Mouse (Mus musculus): ENCODE data around the gene Setdb1. TPM values are rescaled to one million over a fixed set of nuclear protein-coding genes. Genes with fewer than 3 reads are reported as not detected.
A peak's percentile ranks its signal among the peaks of the same experiment; 100 is the strongest.
"Not testable (repeated sequence)": the region's sequence is repeated elsewhere in the genome, so short reads cannot be mapped to it uniquely, and the experiment has no call there.

Setdb1 gene
- polyA plus RNA-seq, 1 experiment from 2014 or later = 52.0 TPM

DNA sequence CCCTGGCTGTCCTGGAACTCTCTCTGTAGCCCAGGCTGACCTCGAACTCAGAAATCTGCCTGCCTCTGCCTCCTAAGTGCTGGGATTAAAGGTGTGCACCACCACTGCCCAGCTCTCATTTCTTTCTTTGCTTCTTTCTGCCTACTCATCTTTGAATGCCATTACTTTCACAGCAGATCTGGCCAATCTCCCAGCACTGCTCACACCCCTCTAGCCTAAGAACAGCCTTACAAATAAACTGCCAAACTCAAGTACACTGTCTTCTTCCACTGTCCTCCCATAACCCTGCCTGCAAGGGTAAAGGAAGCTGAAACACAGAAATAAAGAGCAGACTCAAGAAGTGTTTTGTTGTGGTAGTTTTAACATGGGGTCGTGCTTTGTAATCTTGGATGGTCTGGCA is 744 bp upstream of the Setdb1 start:
- no peak overlapping the region for H3K9ac ChIP-seq
- no peaks in the 10 kb centered on the region for H3K4me1 ChIP-seq (ENCODE audit: insufficient read depth)
- no peak for DNase-seq
- WGBS = 84% methylated on average over 2 of the region's 2 CpGs
- no peak for ATAC-seq (ENCODE audit: insufficient read depth)
- no peak overlapping the region for H3K27ac ChIP-seq (ENCODE audit: low read depth)
- H3K9me3 ChIP-seq (ENCODE audit: low read depth, low read length) = no peaks in the 10 kb centered on the region
- H3K36me3 ChIP-seq (ENCODE audit: insufficient read depth) = peaks cover 12% of the 10 kb centered on the region
- TF ChIP-seq CTCF (IDR thresholded peaks at IDR 0.05; ENCODE audit: low read depth) = no peak
- no peaks in the 10 kb centered on the region for H3K27me3 ChIP-seq (ENCODE audit: insufficient read depth, low read length)
- H3K4me2 ChIP-seq = no peak overlapping the region
- no peak overlapping the region for H3K4me3 ChIP-seq (ENCODE audit: low read depth, low read length)

DNA sequence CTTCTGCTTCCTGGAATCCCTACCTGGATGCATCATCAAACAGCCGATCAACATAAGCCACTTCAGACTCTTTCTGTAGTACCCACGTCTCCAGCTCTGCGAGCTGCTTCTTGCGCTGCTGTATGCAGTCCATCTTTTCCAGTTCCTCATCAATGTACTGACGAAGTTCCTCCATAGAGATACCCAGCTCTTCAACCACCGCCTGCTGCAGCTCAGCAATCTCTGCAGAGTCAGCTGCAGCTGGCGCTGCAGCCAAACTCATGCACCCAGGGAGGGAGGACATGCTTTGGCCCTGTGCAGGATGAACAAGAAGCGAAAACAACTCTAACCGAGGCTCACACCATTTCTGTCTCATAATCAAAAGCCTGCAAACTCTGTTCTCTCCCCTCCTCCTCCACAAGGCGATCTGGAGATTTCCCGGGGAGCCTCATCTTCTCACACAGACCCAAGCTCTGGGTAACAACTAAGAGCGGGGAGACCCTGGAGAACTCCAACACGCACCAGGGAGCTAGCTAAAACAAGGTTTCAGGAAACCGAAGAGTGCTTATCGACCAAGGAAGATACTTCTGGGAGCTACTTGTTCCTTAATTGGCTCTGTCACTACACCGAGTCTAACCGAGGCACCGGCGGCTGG is 974 bp downstream of the Setdb1 start:
- not testable (repeated sequence) for H3K4me1 ChIP-seq (ENCODE audit: insufficient read depth); H3K27ac ChIP-seq (ENCODE audit: low read depth); H3K9me3 ChIP-seq (ENCODE audit: low read depth, low read length); DNase-seq; ATAC-seq (ENCODE audit: insufficient read depth); H3K27me3 ChIP-seq (ENCODE audit: insufficient read depth, low read length)
- Histone ChIP-seq H3K36me3 (ENCODE audit: insufficient read depth) (peaks cover 20% of the 10 kb centered on the region), H3K9ac (peak overlapping the region; percentile 52; the same call in 1 of the 2 replicates), H3K4me3 (ENCODE audit: low read depth, low read length) (peak overlapping the region; percentile 46), H3K4me2 (peak overlapping the region; percentile 44)
- WGBS = 36% methylated on average over 7 of the region's 19 CpGs

DNA sequence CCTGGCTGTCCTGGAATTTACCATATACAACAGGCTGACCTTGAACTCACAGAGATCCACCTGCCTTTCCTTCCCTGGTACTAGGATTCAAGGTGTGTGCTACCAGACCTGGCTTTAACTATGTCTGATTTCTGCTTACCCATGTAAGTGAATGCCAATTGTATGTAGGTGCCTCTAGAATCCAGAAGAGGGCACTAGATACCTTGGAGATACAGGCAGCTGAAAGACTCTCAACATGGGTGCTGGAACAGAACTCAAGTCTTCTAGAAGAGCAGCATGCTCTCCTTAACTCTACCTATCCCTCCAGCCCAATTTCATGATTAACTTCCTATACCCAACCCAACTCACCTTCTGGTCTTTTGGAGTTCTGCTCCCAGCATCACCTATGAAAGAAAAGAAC is 7.5 kb downstream of the Setdb1 start:
- Histone ChIP-seq H3K9ac (no peak overlapping the region), H3K27me3 (ENCODE audit: insufficient read depth, low read length) (no peaks in the 10 kb centered on the region)

DNA sequence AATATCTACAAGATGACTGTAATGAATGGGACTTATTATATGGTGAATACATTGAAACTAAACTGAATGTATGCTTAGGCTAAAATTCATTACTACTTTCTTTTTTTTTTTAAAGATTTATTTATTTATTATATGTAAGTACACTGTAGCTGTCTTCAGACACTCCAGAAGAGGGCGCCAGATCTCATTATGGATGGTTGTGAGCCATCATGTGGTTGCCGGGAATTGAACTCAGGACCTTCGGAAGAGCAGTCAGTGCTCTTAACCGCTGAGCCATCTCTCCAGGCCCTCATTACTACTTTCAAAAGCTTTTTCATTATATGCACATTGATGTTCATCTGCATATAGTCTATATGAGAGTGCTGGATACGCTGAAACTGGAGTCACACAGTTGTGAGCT is 8.7 kb downstream of the Setdb1 start:
- not testable (repeated sequence) for H3K27me3 ChIP-seq (ENCODE audit: insufficient read depth, low read length); H3K4me2 ChIP-seq; H3K9me3 ChIP-seq (ENCODE audit: low read depth, low read length); H3K9ac ChIP-seq; H3K4me3 ChIP-seq (ENCODE audit: low read depth, low read length); H3K27ac ChIP-seq (ENCODE audit: low read depth); ATAC-seq (ENCODE audit: insufficient read depth); H3K4me1 ChIP-seq (ENCODE audit: insufficient read depth); DNase-seq
- H3K36me3 ChIP-seq (ENCODE audit: insufficient read depth) = peaks cover 78% of the 10 kb centered on the region
- 97% methylated on average over 5 of the region's 5 CpGs for WGBS

More for the DNA sequence above, 7.5 kb downstream of the Setdb1 start:
- Histone ChIP-seq H3K4me3 (ENCODE audit: low read depth, low read length) (no peak overlapping the region), H3K36me3 (ENCODE audit: insufficient read depth) (peaks cover 78% of the 10 kb centered on the region), H3K9me3 (ENCODE audit: low read depth, low read length) (no peaks in the 10 kb centered on the region), H3K27ac (ENCODE audit: low read depth) (no peak overlapping the region), H3K4me1 (ENCODE audit: insufficient read depth) (no peaks in the 10 kb centered on the region), H3K4me2 (no peak overlapping the region)
- DNase-seq (peak; percentile 70), ATAC-seq (ENCODE audit: insufficient read depth) (no peak)
- TF ChIP-seq CTCF (IDR thresholded peaks at IDR 0.05; ENCODE audit: low read depth) = peak; percentile 66

DNA sequence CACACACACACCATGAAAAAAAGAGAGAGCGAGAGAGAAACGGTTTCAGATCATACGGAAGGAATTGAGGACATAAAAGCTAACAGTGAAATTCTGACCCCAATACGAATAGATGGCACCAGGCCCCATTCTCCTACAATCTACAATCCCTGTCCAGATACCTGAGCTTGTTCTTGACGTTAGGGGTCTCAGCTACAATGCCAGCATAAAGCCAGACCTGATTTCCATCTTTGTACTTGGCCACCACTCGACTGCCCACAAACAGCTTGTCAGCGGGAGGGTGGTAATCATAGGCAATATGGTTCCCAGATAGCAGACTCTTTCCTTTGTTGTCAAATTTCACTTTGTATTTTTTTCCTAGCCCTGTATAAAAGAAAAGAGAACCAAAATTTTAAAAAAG is 10.5 kb downstream of the Setdb1 start:
- no peak for DNase-seq
- no peaks in the 10 kb centered on the region for H3K4me1 ChIP-seq (ENCODE audit: insufficient read depth)
- H3K4me3 ChIP-seq (ENCODE audit: low read depth, low read length) = no peak overlapping the region
- peaks cover 78% of the 10 kb centered on the region for H3K36me3 ChIP-seq (ENCODE audit: insufficient read depth)
- H3K9me3 ChIP-seq (ENCODE audit: low read depth, low read length) = no peaks in the 10 kb centered on the region
- no peaks in the 10 kb centered on the region for H3K27me3 ChIP-seq (ENCODE audit: insufficient read depth, low read length)
- no peak overlapping the region for H3K9ac ChIP-seq
- no peak overlapping the region for H3K27ac ChIP-seq (ENCODE audit: low read depth)
- H3K4me2 ChIP-seq = no peak overlapping the region
- no peak for TF ChIP-seq CTCF (IDR thresholded peaks at IDR 0.05; ENCODE audit: low read depth)
- 93% methylated on average over 7 of the region's 7 CpGs for WGBS
- ATAC-seq (ENCODE audit: insufficient read depth) = no peak

DNA sequence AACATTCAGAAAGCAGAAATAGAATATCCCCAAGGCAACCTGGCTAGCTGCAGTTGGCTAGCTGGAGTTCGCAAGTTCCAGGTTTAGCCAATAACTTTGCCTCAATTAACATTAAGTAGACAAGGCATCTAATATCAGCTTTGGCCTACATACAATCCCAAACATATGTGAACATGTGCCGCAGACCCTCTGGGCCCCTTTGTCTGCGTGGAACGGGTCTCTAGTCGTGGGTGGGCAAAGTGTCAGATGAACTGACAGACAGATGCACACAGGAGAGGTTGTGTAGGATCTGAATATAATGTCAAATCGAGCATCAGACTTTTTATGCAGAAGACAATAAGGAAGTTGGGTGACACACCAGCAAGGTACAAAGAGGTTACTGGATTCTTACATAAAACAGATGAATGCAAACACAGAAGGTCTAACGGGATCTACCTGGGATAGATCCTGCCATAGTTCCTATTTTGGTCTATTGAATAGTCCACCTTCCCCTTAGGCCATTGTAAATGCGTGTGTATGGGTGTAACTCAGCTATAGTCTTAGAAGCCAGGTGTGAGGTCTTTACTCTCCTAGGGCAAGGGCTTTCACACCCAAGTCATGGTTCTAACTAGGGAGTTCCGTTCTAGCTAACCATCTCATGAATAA is 13.5 kb downstream of the Setdb1 start:
- DNase-seq; H3K9me3 ChIP-seq (ENCODE audit: low read depth, low read length); H3K4me2 ChIP-seq; H3K27me3 ChIP-seq (ENCODE audit: insufficient read depth, low read length); H3K4me1 ChIP-seq (ENCODE audit: insufficient read depth); H3K9ac ChIP-seq; ATAC-seq (ENCODE audit: insufficient read depth); H3K4me3 ChIP-seq (ENCODE audit: low read depth, low read length); H3K27ac ChIP-seq (ENCODE audit: low read depth): not testable (repeated sequence)
- H3K36me3 ChIP-seq (ENCODE audit: insufficient read depth) = peaks cover 84% of the 10 kb centered on the region
- 92% methylated on average over 9 of the region's 9 CpGs for WGBS

DNA sequence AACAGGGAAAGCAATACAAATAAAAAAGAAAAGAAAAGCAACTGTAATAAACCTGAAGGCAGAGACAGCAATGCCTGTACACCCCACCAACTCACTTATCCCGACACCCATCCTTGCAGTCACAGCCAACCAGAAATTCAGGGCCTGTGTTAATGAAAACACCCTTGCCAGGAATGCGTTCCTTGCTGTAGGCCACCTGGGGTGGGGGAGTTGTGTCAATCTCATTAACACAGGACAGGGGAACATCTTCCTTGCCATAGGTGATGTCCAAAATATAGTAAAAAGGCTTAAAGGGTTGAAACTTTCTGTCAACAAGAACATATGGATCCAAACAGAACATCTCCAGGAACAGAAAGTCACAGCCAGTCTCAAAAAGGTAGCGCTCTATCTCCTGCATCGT is 18.8 kb downstream of the Setdb1 start:
- no peak overlapping the region for H3K27ac ChIP-seq (ENCODE audit: low read depth)
- no peaks in the 10 kb centered on the region for H3K4me1 ChIP-seq (ENCODE audit: insufficient read depth)
- TF ChIP-seq CTCF (IDR thresholded peaks at IDR 0.05; ENCODE audit: low read depth) = no peak
- H3K4me2 ChIP-seq = no peak overlapping the region
- no peaks in the 10 kb centered on the region for H3K27me3 ChIP-seq (ENCODE audit: insufficient read depth, low read length)
- H3K4me3 ChIP-seq (ENCODE audit: low read depth, low read length) = no peak overlapping the region
- H3K9me3 ChIP-seq (ENCODE audit: low read depth, low read length) = no peaks in the 10 kb centered on the region
- no peak for ATAC-seq (ENCODE audit: insufficient read depth)
- peaks cover 93% of the 10 kb centered on the region for H3K36me3 ChIP-seq (ENCODE audit: insufficient read depth)
- WGBS = 91% methylated on average over 4 of the region's 4 CpGs
- H3K9ac ChIP-seq = no peak overlapping the region
- DNase-seq = no peak
